Mouse (Mus musculus) midbrain, embryonic 16.5 days (tissue): ENCODE measurements around the gene Nlgn2. TPM values are rescaled to one million over a fixed set of nuclear protein-coding genes. Genes with fewer than 3 reads are reported as not detected.

Experiments used
- ATAC-seq: fragments of 200-750 bp; cut with Nextera tagmentation; 2 replicates; pipeline ENCODE4 v1.8.0; 2017; ENCODE audit warnings: moderate TSS enrichment
- H3K27ac ChIP-seq: fragments of 300-500 bp; sonication (generic); 2 replicates; pipeline ENCODE4 v1.5.1; 2014; ENCODE audit warnings: mild to moderate bottlenecking, low read length, mixed read lengths
- H3K27me3 ChIP-seq: fragments of 300-500 bp; sonication (generic); 2 replicates; pipeline ENCODE4 v1.6.1; 2014; ENCODE audit warnings: low read depth, low read length, mixed read lengths; ENCODE audit not compliant: control insufficient read depth, insufficient read depth
- H3K36me3 ChIP-seq: fragments of 300-500 bp; sonication (generic); 2 replicates; pipeline ENCODE4 v1.6.1; 2014; ENCODE audit warnings: mild to moderate bottlenecking, low read length, moderate library complexity, mixed read lengths; ENCODE audit not compliant: control insufficient read depth, insufficient read depth
- H3K4me1 ChIP-seq: fragments of 300-500 bp; sonication (generic); 2 replicates; pipeline ENCODE4 v1.6.1; 2014; ENCODE audit warnings: mild to moderate bottlenecking, low read length, mixed read lengths; ENCODE audit not compliant: control insufficient read depth, insufficient read depth
- H3K4me2 ChIP-seq: fragments of 300-500 bp; sonication (generic); 2 replicates; pipeline ENCODE4 v1.6.1; 2014; ENCODE audit warnings: mild to moderate bottlenecking, low read length, mixed read lengths
- H3K4me3 ChIP-seq: fragments of 300-500 bp; sonication (generic); 2 replicates; pipeline ENCODE4 v1.5.1; 2014; ENCODE audit warnings: low read depth, mild to moderate bottlenecking, low read length, moderate library complexity, mixed read lengths
- H3K9ac ChIP-seq: fragments of 300-500 bp; sonication (generic); 2 replicates; pipeline ENCODE4 v1.6.1; 2014; ENCODE audit warnings: low read depth, low read length, mixed read lengths
- H3K9me3 ChIP-seq: fragments of 300-500 bp; sonication (generic); replicated peaks from 2 replicates; pipeline ENCODE4 v1.6.1; 2014; ENCODE audit warnings: mild to moderate bottlenecking, low read length, mixed read lengths; ENCODE audit not compliant: control insufficient read depth, poor library complexity, severe bottlenecking
- WGBS: fragments of 180-500 bp; shearing (Covaris S2); extraction: QIAGEN DNeasy Blood & Tissue Kit; methylation state at CpG from one replicate; pipeline ENCODE4 v1.1.7; 2014; 5-methylcytosine and 5-hydroxymethylcytosine counted together
- polyA plus RNA-seq: library from polyadenylated mRNA; unstranded; fragments of >200 nt; fragmentation: Nextera tagmentation; extraction: Ambion mirVana; gene quantifications from 2 replicates; pipeline ENCODE4 v1.2.1, GENCODE M21; 2015

The Nlgn2 gene
- polyA plus RNA-seq, 1 experiment from 2014 or later, result 21.5 TPM

DNA sequence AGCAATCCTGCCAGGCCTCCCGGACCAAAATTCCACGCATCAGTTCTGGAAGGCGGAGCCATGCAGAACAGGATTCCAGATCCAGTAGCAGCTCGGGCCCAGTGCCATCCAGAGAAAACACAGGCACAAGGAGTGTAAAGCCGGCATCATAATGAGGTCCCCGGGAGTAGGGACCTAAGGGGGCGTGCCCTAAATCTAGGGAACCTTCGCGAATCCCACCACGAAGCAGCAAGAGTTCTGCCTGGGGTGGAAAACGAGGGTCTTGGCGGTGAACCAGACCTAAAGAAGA, 33.0 kb downstream of the Nlgn2 start:
- no peak for ATAC-seq
- H3K27me3 ChIP-seq, result peaks cover 16% of the 10 kb centered on the region
- WGBS, result 5% methylated on average over 12 of the region's 12 CpGs
- no peaks in the 10 kb centered on the region for H3K9me3 ChIP-seq
- H3K27ac ChIP-seq, result no peak overlapping the region
- H3K4me3 ChIP-seq, result 0 out of 2 replicates have a peak overlapping the region, but pooled peaks have one; percentile 1
- H3K9ac ChIP-seq, result peak overlapping the region; percentile 35; the same call in 1 of the 2 replicates
- peak overlapping the region; percentile 90 for H3K4me2 ChIP-seq
- H3K36me3 ChIP-seq, result no peaks in the 10 kb centered on the region
- H3K4me1 ChIP-seq, result peaks cover 43% of the 10 kb centered on the region

GRCm38 (mm10) chr11:69803786-69804651, 33.6 kb downstream of the Nlgn2 start:
- under 1% methylated on average over 60 of the region's 60 CpGs for WGBS
- peaks cover 16% of the 10 kb centered on the region for H3K27me3 ChIP-seq
- H3K27ac ChIP-seq, result peak overlapping the region; percentile 45
- peaks cover 48% of the 10 kb centered on the region for H3K4me1 ChIP-seq
- no peaks in the 10 kb centered on the region for H3K36me3 ChIP-seq
- no peaks in the 10 kb centered on the region for H3K9me3 ChIP-seq
- peak; percentile 29; the same call in 1 of the 2 replicates for ATAC-seq
- peak overlapping the region; percentile 90 for H3K4me2 ChIP-seq
- peak overlapping the region; percentile 64 for H3K9ac ChIP-seq
- peak overlapping the region; percentile 54 for H3K4me3 ChIP-seq

- 1% methylated on average over 12 of the region's 12 CpGs for WGBS
- peak; percentile 2; the same call in 1 of the 2 replicates for ATAC-seq
- no peaks in the 10 kb centered on the region for H3K9me3 ChIP-seq
- peak overlapping the region; percentile 90 for H3K4me2 ChIP-seq
- H3K4me3 ChIP-seq, result peak overlapping the region; percentile 54
- peaks cover 48% of the 10 kb centered on the region for H3K4me1 ChIP-seq
- no peaks in the 10 kb centered on the region for H3K36me3 ChIP-seq
- peak overlapping the region; percentile 69 for H3K9ac ChIP-seq
- H3K27me3 ChIP-seq, result peaks cover 16% of the 10 kb centered on the region
- H3K27ac ChIP-seq, result peak overlapping the region; percentile 45
Measured at GRCm38 (mm10) chr11:69803328-69803727, 34.3 kb downstream of the Nlgn2 start.

- Histone ChIP-seq H3K9ac (peak overlapping the region; percentile 69), H3K36me3 (no peaks in the 10 kb centered on the region), H3K27me3 (peaks cover 16% of the 10 kb centered on the region), H3K9me3 (no peaks in the 10 kb centered on the region), H3K27ac (peak overlapping the region; percentile 72), H3K4me1 (peaks cover 48% of the 10 kb centered on the region), H3K4me2 (peak overlapping the region; percentile 90), H3K4me3 (peak overlapping the region; percentile 54)
- WGBS, result under 1% methylated on average over 33 of the region's 33 CpGs
- ATAC-seq, result peak; percentile 18; the same call in 1 of the 2 replicates
Measured at GRCm38 (mm10) chr11:69802648-69803105, 34.9 kb downstream of the Nlgn2 start.

GRCm38 (mm10) chr11:69801379-69801977, 36.1 kb downstream of the Nlgn2 start, which contains the start of gene Fgf11:
TSS of gene Fgf11 (minus strand) at chr11:69801857.
- Histone ChIP-seq H3K4me1 (peaks cover 48% of the 10 kb centered on the region), H3K27ac (peak within 1 kb of the TSS; percentile 93), H3K4me2 (peak within 1 kb of the TSS; percentile 90), H3K27me3 (peaks cover 14% of the 10 kb centered on the region), H3K36me3 (no peaks in the 10 kb centered on the region), H3K9me3 (no peaks in the 10 kb centered on the region), H3K4me3 (peak within 1 kb of the TSS; percentile 54), H3K9ac (peak within 1 kb of the TSS; percentile 69)
- 0% methylated on average over 33 of the region's 33 CpGs for WGBS
- no peak for ATAC-seq

- peak; percentile 72 for ATAC-seq
- H3K36me3 ChIP-seq, result no peaks in the 10 kb centered on the region
- WGBS, result under 1% methylated on average over 36 of the region's 36 CpGs
- peaks cover 13% of the 10 kb centered on the region for H3K27me3 ChIP-seq
- H3K4me1 ChIP-seq, result peaks cover 48% of the 10 kb centered on the region
- H3K9me3 ChIP-seq, result no peaks in the 10 kb centered on the region
- H3K9ac ChIP-seq, result peak overlapping the region; percentile 69
- H3K4me3 ChIP-seq, result peak overlapping the region; percentile 54
- H3K27ac ChIP-seq, result peak overlapping the region; percentile 93
- H3K4me2 ChIP-seq, result peak overlapping the region; percentile 90
Measured at GRCm38 (mm10) chr11:69800392-69801197, 37.0 kb downstream of the Nlgn2 start.

GRCm38 (mm10) chr11:69800138-69800391, 37.5 kb downstream of the Nlgn2 start:
- Histone ChIP-seq H3K4me3 (peak overlapping the region; percentile 54), H3K27ac (peak overlapping the region; percentile 93), H3K36me3 (no peaks in the 10 kb centered on the region), H3K9me3 (no peaks in the 10 kb centered on the region), H3K9ac (peak overlapping the region; percentile 69), H3K4me2 (peak overlapping the region; percentile 90), H3K27me3 (peaks cover 9% of the 10 kb centered on the region), H3K4me1 (peaks cover 46% of the 10 kb centered on the region)
- 0% methylated on average over 11 of the region's 11 CpGs for whole genome bisulfite sequencing
- peak; percentile 23; the same call in 1 of the 2 replicates for ATAC-seq

- Histone ChIP-seq H3K9ac (peak overlapping the region; percentile 69), H3K27me3 (peaks cover 6% of the 10 kb centered on the region), H3K36me3 (no peaks in the 10 kb centered on the region), H3K27ac (peak overlapping the region; percentile 93), H3K4me3 (peak overlapping the region; percentile 54), H3K4me2 (peak overlapping the region; percentile 90), H3K4me1 (peaks cover 41% of the 10 kb centered on the region), H3K9me3 (no peaks in the 10 kb centered on the region)
- 14% methylated on average over 11 of the region's 12 CpGs for WGBS
- ATAC-seq, result no peak
Measured at GRCm38 (mm10) chr11:69799394-69800137, 38.0 kb downstream of the Nlgn2 start.
